Mouse (Mus musculus): ENCODE results near the gene Acacb. TPM values are rescaled to one million over a fixed set of nuclear protein-coding genes. Genes with fewer than 3 reads are reported as not detected.

Gene Acacb
- total RNA-seq, 1 experiment = 10.5 TPM

DNA sequence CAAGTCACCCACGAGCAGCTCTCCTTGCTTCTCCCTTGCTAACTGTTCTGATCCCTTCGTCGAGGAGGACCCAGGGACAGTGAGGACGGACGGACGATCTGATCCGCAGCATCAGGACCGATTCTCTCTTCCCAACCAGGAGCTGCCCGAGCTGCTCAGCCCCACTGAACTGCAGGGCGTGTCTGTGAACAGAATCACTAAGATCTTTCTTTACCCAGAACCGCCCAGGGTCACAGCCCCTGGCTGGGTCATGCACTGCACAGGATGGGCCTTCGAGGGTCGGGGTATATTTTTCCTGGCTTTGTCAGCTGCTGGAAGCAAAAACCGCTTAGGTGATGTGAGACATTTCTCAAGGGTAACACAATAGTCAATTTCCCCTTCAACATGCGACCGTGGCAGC lies 129.7 kb downstream of the Acacb start:
- in situ Hi-C loops (cut with MboI; ENCODE audit: low sequenced_read_pairs in 2 of 2, unreplicated experiment in 2 of 2) = no loop called here
- H3K9me3 ChIP-seq (ENCODE audit: control insufficient read depth, insufficient read depth, low read depth, low read length) = no peaks in the 10 kb centered on the region
- TF ChIP-seq ZC3H11A (IDR thresholded peaks at IDR 0.05; ENCODE audit: borderline replicate concordance, low read depth, low read length) = no peak
- no peak for TF ChIP-seq MAFK (IDR thresholded peaks at IDR 0.05; ENCODE audit: insufficient read depth, low read depth, low read length)
- TF ChIP-seq HCFC1 (IDR thresholded peaks at IDR 0.05; ENCODE audit: borderline replicate concordance, insufficient read depth, low read length) = no peak
- no peak for TF ChIP-seq CHD2 (IDR thresholded peaks at IDR 0.05; ENCODE audit: low read depth, low read length)
- TF ChIP-seq ZNF384 (IDR thresholded peaks at IDR 0.05; ENCODE audit: low read depth, low read length) = no peak
- H3K27ac ChIP-seq (ENCODE audit: insufficient read depth, low read depth, low read length, poor library complexity, severe bottlenecking) = no peak overlapping the region
- no peaks in the 10 kb centered on the region for H3K36me3 ChIP-seq (ENCODE audit: control insufficient read depth, insufficient read depth, low read length, poor library complexity, severe bottlenecking)
- H3K4me3 ChIP-seq (ENCODE audit: insufficient read depth in 1 of 2, low read depth in 1 of 2, low read length in 2 of 2, poor library complexity in 1 of 2, severe bottlenecking in 1 of 2) = no peak overlapping the region
- no peak for DNase-seq (ENCODE audit: low read depth, low spot score)
- H3K9ac ChIP-seq (ENCODE audit: insufficient read depth, low read depth, low read length, poor library complexity, severe bottlenecking) = no peak overlapping the region
- H3K4me1 ChIP-seq (ENCODE audit: control insufficient read depth in 2 of 2, insufficient read depth in 2 of 2, low read length in 2 of 2, poor library complexity in 1 of 2) = peaks cover 0 to 5% of the 10 kb centered on the region in 2 experiments; a peak in 2 of 4 replicates

DNA sequence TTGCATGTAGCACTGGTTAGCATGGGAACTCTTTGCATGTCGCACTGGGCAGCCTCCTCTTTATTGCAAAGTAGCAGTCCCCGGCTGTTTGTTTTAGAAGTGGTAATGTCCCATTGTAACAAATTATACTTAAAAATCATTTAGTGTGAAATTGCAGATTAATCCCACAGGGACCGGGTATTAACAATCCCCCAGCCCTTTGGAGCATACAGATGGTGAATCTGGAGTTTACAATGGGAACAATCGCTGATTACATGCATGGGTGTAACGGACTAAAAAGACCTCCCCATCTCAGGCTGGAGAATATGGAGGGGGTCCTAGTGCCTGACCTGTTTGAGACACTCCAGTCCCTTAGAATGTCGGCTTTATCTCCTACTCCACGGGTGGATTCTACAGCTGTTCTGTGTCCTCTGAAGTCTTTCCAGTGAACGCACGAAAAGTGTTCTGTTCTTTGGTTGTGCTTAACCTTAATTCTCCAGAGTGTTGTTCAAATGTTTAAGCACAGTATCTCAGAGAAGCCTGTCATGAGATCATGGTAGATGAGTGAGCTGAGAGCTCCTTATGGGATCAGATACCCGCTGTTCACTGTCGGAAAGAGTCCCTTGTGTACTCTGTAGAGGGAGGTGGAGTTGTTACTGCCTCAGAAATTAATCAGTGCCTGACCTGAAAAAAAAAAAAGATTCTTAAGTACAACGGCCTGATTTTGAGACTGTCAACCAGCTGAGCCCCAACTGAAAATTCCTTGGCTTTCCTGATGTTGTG lies 133.2 kb downstream of the Acacb start:
- TF ChIP-seq ZNF384 (IDR thresholded peaks at IDR 0.05; ENCODE audit: low read depth, low read length) (no peak), ZC3H11A (IDR thresholded peaks at IDR 0.05; ENCODE audit: borderline replicate concordance, low read depth, low read length) (no peak), MAFK (IDR thresholded peaks at IDR 0.05; ENCODE audit: insufficient read depth, low read depth, low read length) (no peak), HCFC1 (IDR thresholded peaks at IDR 0.05; ENCODE audit: borderline replicate concordance, insufficient read depth, low read length) (no peak), CHD2 (IDR thresholded peaks at IDR 0.05; ENCODE audit: low read depth, low read length) (no peak)
- H3K9ac ChIP-seq (ENCODE audit: insufficient read depth, low read depth, low read length, poor library complexity, severe bottlenecking) = no peak overlapping the region
- no peak overlapping the region for H3K27ac ChIP-seq (ENCODE audit: insufficient read depth, low read depth, low read length, poor library complexity, severe bottlenecking)
- H3K4me1 ChIP-seq (ENCODE audit: control insufficient read depth in 2 of 2, insufficient read depth in 2 of 2, low read length in 2 of 2, poor library complexity in 1 of 2) = peaks cover 0 to 2% of the 10 kb centered on the region in 2 experiments; a peak in 2 of 4 replicates
- no peaks in the 10 kb centered on the region for H3K36me3 ChIP-seq (ENCODE audit: control insufficient read depth, insufficient read depth, low read length, poor library complexity, severe bottlenecking)
- H3K9me3 ChIP-seq (ENCODE audit: control insufficient read depth, insufficient read depth, low read depth, low read length) = no peaks in the 10 kb centered on the region
- no peak for DNase-seq (ENCODE audit: low read depth, low spot score)
- in situ Hi-C loops (cut with MboI; ENCODE audit: low sequenced_read_pairs in 2 of 2, unreplicated experiment in 2 of 2) = no loop called here
- no peak overlapping the region for H3K4me3 ChIP-seq (ENCODE audit: insufficient read depth in 1 of 2, low read depth in 1 of 2, low read length in 2 of 2, poor library complexity in 1 of 2, severe bottlenecking in 1 of 2)

DNA sequence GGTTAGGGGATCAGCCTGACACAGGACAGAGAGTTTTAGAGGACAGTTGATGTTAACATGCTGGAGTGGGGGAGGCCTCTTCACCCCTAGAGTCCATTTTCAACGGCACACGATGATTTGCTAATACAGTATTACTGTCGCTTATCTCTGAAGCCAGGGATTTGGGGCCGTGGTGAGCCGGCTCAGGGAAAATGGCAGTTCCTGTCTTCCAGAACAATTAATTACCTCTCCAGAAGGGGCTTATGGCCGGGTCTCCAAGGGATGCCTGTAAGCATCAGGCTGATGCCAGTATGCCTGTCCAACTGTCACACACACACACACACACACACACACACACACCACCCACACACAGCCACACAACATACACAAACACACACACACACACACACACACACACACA lies 136.0 kb downstream of the Acacb start:
- in situ Hi-C loops (cut with MboI; ENCODE audit: low sequenced_read_pairs in 2 of 2, unreplicated experiment in 2 of 2) = no loop called here
- no peak for DNase-seq (ENCODE audit: low read depth, low spot score)
- no peaks in the 10 kb centered on the region for H3K36me3 ChIP-seq (ENCODE audit: control insufficient read depth, insufficient read depth, low read length, poor library complexity, severe bottlenecking)
- TF ChIP-seq ZNF384 (IDR thresholded peaks at IDR 0.05; ENCODE audit: low read depth, low read length) (no peak), CHD2 (IDR thresholded peaks at IDR 0.05; ENCODE audit: low read depth, low read length) (no peak), ZC3H11A (IDR thresholded peaks at IDR 0.05; ENCODE audit: borderline replicate concordance, low read depth, low read length) (no peak), HCFC1 (IDR thresholded peaks at IDR 0.05; ENCODE audit: borderline replicate concordance, insufficient read depth, low read length) (no peak), MAFK (IDR thresholded peaks at IDR 0.05; ENCODE audit: insufficient read depth, low read depth, low read length) (no peak)
- H3K27ac ChIP-seq (ENCODE audit: insufficient read depth, low read depth, low read length, poor library complexity, severe bottlenecking) = no peak overlapping the region
- H3K4me1 ChIP-seq (ENCODE audit: control insufficient read depth in 2 of 2, insufficient read depth in 2 of 2, low read length in 2 of 2, poor library complexity in 1 of 2) = no peaks in the 10 kb centered on the region
- no peak overlapping the region for H3K9ac ChIP-seq (ENCODE audit: insufficient read depth, low read depth, low read length, poor library complexity, severe bottlenecking)
- no peaks in the 10 kb centered on the region for H3K9me3 ChIP-seq (ENCODE audit: control insufficient read depth, insufficient read depth, low read depth, low read length)
- no peak overlapping the region for H3K4me3 ChIP-seq (ENCODE audit: insufficient read depth in 1 of 2, low read depth in 1 of 2, low read length in 2 of 2, poor library complexity in 1 of 2, severe bottlenecking in 1 of 2)

DNA sequence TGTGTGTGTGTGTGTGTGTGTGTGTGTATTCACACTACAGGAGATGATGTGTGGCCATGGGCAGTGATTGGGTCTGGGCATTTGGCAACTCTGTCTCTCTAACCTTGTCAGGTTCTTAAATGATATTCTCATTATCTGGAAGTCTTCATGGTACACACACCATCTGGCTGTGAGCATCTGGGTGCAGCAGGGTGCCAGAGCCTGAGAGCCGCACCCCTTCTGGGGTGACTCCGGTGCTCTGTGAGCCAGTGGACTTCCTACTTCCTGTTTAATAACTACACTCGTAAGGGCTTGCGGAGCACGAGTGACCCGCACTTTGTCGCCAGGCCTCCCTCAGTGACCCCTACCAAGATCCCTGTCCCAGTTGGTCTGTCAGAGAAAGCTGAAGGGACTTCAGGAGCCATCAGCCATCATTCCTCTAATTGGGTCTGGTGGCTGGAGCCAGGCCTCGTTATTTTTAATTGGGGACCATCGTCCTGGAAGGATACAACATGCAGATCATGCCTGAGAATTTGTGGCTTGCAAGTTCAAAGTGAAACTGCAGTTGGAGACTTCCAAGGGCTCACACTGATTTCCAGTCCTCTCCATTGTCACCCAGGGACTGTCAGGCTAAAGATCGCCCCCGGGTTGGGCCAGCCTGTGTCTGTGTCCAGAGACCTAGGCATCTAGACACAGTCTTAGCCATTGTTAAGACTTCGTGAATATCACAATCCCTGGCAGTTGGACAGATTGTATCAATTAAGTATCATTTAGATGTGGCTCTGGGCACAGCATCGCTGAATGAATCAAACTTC lies 138.5 kb downstream of the Acacb start:
- H3K9me3 ChIP-seq (ENCODE audit: control insufficient read depth, insufficient read depth, low read depth, low read length) = no peaks in the 10 kb centered on the region
- TF ChIP-seq HCFC1 (IDR thresholded peaks at IDR 0.05; ENCODE audit: borderline replicate concordance, insufficient read depth, low read length) = no peak
- TF ChIP-seq MAFK (IDR thresholded peaks at IDR 0.05; ENCODE audit: insufficient read depth, low read depth, low read length) = no peak
- no peak for TF ChIP-seq ZC3H11A (IDR thresholded peaks at IDR 0.05; ENCODE audit: borderline replicate concordance, low read depth, low read length)
- no peak for TF ChIP-seq ZNF384 (IDR thresholded peaks at IDR 0.05; ENCODE audit: low read depth, low read length)
- TF ChIP-seq CHD2 (IDR thresholded peaks at IDR 0.05; ENCODE audit: low read depth, low read length) = no peak
- in situ Hi-C loops (cut with MboI; ENCODE audit: low sequenced_read_pairs in 2 of 2, unreplicated experiment in 2 of 2) = no loop called here
- no peak overlapping the region for H3K9ac ChIP-seq (ENCODE audit: insufficient read depth, low read depth, low read length, poor library complexity, severe bottlenecking)
- H3K4me1 ChIP-seq (ENCODE audit: control insufficient read depth in 2 of 2, insufficient read depth in 2 of 2, low read length in 2 of 2, poor library complexity in 1 of 2) = peaks cover 0 to 2% of the 10 kb centered on the region in 2 experiments; a peak in 1 of 4 replicates
- no peaks in the 10 kb centered on the region for H3K36me3 ChIP-seq (ENCODE audit: control insufficient read depth, insufficient read depth, low read length, poor library complexity, severe bottlenecking)
- no peak for DNase-seq (ENCODE audit: low read depth, low spot score)
- no peak overlapping the region for H3K27ac ChIP-seq (ENCODE audit: insufficient read depth, low read depth, low read length, poor library complexity, severe bottlenecking)
- H3K4me3 ChIP-seq (ENCODE audit: insufficient read depth in 1 of 2, low read depth in 1 of 2, low read length in 2 of 2, poor library complexity in 1 of 2, severe bottlenecking in 1 of 2) = 0 out of 4 replicates have a peak overlapping the region, but pooled peaks of 1 of the 2 experiments have one; percentile 5
